Mouse (Mus musculus): Measurements from ENCODE around the gene Ptgis. TPM values are rescaled to one million over a fixed set of nuclear protein-coding genes. Genes with fewer than 3 reads are reported as not detected.

The Ptgis gene
- polyA plus RNA-seq, 2 experiments, result 0.36 to 0.46 TPM

GRCm38 (mm10) chr2:167268411-167268690, 27.9 kb upstream of the Ptgis start:
- Histone ChIP-seq H3K9ac (replicated peaks) (no peak overlapping the region), H3K4me1 (replicated peaks; ENCODE audit: control insufficient read depth in 2 of 2, insufficient read depth in 2 of 2, low read length in 1 of 2) (no peaks in the 10 kb centered on the region), H3K9me3 (ENCODE audit: control insufficient read depth, low read length) (no peaks in the 10 kb centered on the region), H3K4me3 (ENCODE audit: insufficient read depth in 1 of 2, low read depth in 2 of 2, low read length in 2 of 2) (no peak overlapping the region), H3K4me2 (ENCODE audit: low read depth) (no peak overlapping the region), H3K36me3 (replicated peaks; ENCODE audit: control insufficient read depth, insufficient read depth, low read depth) (no peaks in the 10 kb centered on the region), H3K27ac (no peak overlapping the region), H3K27me3 (ENCODE audit: control insufficient read depth, insufficient read depth, low read length) (no peaks in the 10 kb centered on the region)
- TF ChIP-seq CTCF (IDR thresholded peaks at IDR 0.05; ENCODE audit: low read depth) (no peak), EP300 (IDR thresholded peaks at IDR 0.05; ENCODE audit: low read depth) (no peak)
- 78% methylated on average over 8 of the region's 8 CpGs for WGBS (ENCODE audit: insufficient replicate concordance)
- no peak for ATAC-seq (ENCODE audit: insufficient read depth)
- no peak for DNase-seq (ENCODE audit: low read depth in 3 of 3, low spot score in 3 of 3)

- 62% methylated on average over 14 of the region's 14 CpGs for WGBS (ENCODE audit: insufficient replicate concordance)
- Histone ChIP-seq H3K4me3 (ENCODE audit: insufficient read depth in 1 of 2, low read depth in 2 of 2, low read length in 2 of 2) (no peak overlapping the region), H3K4me2 (ENCODE audit: low read depth) (no peak overlapping the region), H3K9ac (replicated peaks) (no peak overlapping the region), H3K4me1 (replicated peaks; ENCODE audit: control insufficient read depth in 2 of 2, insufficient read depth in 2 of 2, low read length in 1 of 2) (no peaks in the 10 kb centered on the region), H3K27me3 (ENCODE audit: control insufficient read depth, insufficient read depth, low read length) (no peaks in the 10 kb centered on the region), H3K27ac (no peak overlapping the region), H3K9me3 (ENCODE audit: control insufficient read depth, low read length) (no peaks in the 10 kb centered on the region), H3K36me3 (replicated peaks; ENCODE audit: control insufficient read depth, insufficient read depth, low read depth) (no peaks in the 10 kb centered on the region)
- TF ChIP-seq CTCF (IDR thresholded peaks at IDR 0.05; ENCODE audit: low read depth) (no peak), EP300 (IDR thresholded peaks at IDR 0.05; ENCODE audit: low read depth) (no peak)
- ATAC-seq (ENCODE audit: insufficient read depth) (no peak), DNase-seq (ENCODE audit: low read depth in 3 of 3, low spot score in 3 of 3) (no peak)
These were observed 27.4 kb upstream of the Ptgis start for GRCm38 (mm10) chr2:167267531-167268410.

- ATAC-seq (ENCODE audit: insufficient read depth) (no peak), DNase-seq (ENCODE audit: low read depth in 3 of 3, low spot score in 3 of 3) (no peak)
- H3K27me3 ChIP-seq (ENCODE audit: control insufficient read depth, insufficient read depth, low read length), result no peaks in the 10 kb centered on the region
- H3K4me3 ChIP-seq (ENCODE audit: insufficient read depth in 1 of 2, low read depth in 2 of 2, low read length in 2 of 2), result no peak overlapping the region
- TF ChIP-seq CTCF (IDR thresholded peaks at IDR 0.05; ENCODE audit: low read depth) (no peak), EP300 (IDR thresholded peaks at IDR 0.05; ENCODE audit: low read depth) (no peak)
- no peaks in the 10 kb centered on the region for H3K9me3 ChIP-seq (ENCODE audit: control insufficient read depth, low read length)
- H3K4me2 ChIP-seq (ENCODE audit: low read depth), result no peak overlapping the region
- no peak overlapping the region for H3K9ac ChIP-seq (replicated peaks)
- no peaks in the 10 kb centered on the region for H3K4me1 ChIP-seq (replicated peaks; ENCODE audit: control insufficient read depth in 2 of 2, insufficient read depth in 2 of 2, low read length in 1 of 2)
- WGBS (ENCODE audit: insufficient replicate concordance), result 65% methylated on average over 10 of the region's 10 CpGs
- H3K27ac ChIP-seq, result no peak overlapping the region
- H3K36me3 ChIP-seq (replicated peaks; ENCODE audit: control insufficient read depth, insufficient read depth, low read depth), result no peaks in the 10 kb centered on the region
These were observed 25.8 kb upstream of the Ptgis start for GRCm38 (mm10) chr2:167266231-167266630.

- H3K4me1 ChIP-seq (replicated peaks; ENCODE audit: control insufficient read depth in 2 of 2, insufficient read depth in 2 of 2, low read length in 1 of 2), result no peaks in the 10 kb centered on the region
- no peak overlapping the region for H3K4me2 ChIP-seq (ENCODE audit: low read depth)
- ATAC-seq (ENCODE audit: insufficient read depth) (no peak), DNase-seq (ENCODE audit: low read depth in 3 of 3, low spot score in 3 of 3) (no peak)
- no peaks in the 10 kb centered on the region for H3K9me3 ChIP-seq (ENCODE audit: control insufficient read depth, low read length)
- WGBS (ENCODE audit: insufficient replicate concordance), result 28% methylated on average over 4 of the region's 5 CpGs
- no peak overlapping the region for H3K9ac ChIP-seq (replicated peaks)
- H3K4me3 ChIP-seq (ENCODE audit: insufficient read depth in 1 of 2, low read depth in 2 of 2, low read length in 2 of 2), result no peak overlapping the region
- H3K36me3 ChIP-seq (replicated peaks; ENCODE audit: control insufficient read depth, insufficient read depth, low read depth), result no peaks in the 10 kb centered on the region
- no peaks in the 10 kb centered on the region for H3K27me3 ChIP-seq (ENCODE audit: control insufficient read depth, insufficient read depth, low read length)
- TF ChIP-seq CTCF (IDR thresholded peaks at IDR 0.05; ENCODE audit: low read depth) (no peak), EP300 (IDR thresholded peaks at IDR 0.05; ENCODE audit: low read depth) (no peak)
- no peak overlapping the region for H3K27ac ChIP-seq
These were observed 25.4 kb upstream of the Ptgis start for GRCm38 (mm10) chr2:167265806-167266205.

- no peaks in the 10 kb centered on the region for H3K27me3 ChIP-seq (ENCODE audit: control insufficient read depth, insufficient read depth, low read length)
These were observed 24.6 kb upstream of the Ptgis start for GRCm38 (mm10) chr2:167265021-167265420.

More at GRCm38 (mm10) chr2:167265021-167265420, 24.6 kb upstream of the Ptgis start:
- no peak overlapping the region for H3K27ac ChIP-seq
- H3K4me3 ChIP-seq (ENCODE audit: insufficient read depth in 1 of 2, low read depth in 2 of 2, low read length in 2 of 2), result no peak overlapping the region
- DNase-seq (ENCODE audit: low read depth in 3 of 3, low spot score in 3 of 3), result no peak
- no peak for TF ChIP-seq EP300 (IDR thresholded peaks at IDR 0.05; ENCODE audit: low read depth)
- TF ChIP-seq CTCF (IDR thresholded peaks at IDR 0.05; ENCODE audit: low read depth), result no peak
- H3K4me2 ChIP-seq (ENCODE audit: low read depth), result no peak overlapping the region
- no peaks in the 10 kb centered on the region for H3K4me1 ChIP-seq (replicated peaks; ENCODE audit: control insufficient read depth in 2 of 2, insufficient read depth in 2 of 2, low read length in 1 of 2)
- no peak overlapping the region for H3K9ac ChIP-seq (replicated peaks)
- no peak for ATAC-seq (ENCODE audit: insufficient read depth)
- H3K36me3 ChIP-seq (replicated peaks; ENCODE audit: control insufficient read depth, insufficient read depth, low read depth), result no peaks in the 10 kb centered on the region
- no peaks in the 10 kb centered on the region for H3K9me3 ChIP-seq (ENCODE audit: control insufficient read depth, low read length)
- 68% methylated on average over 2 of the region's 2 CpGs for WGBS (ENCODE audit: insufficient replicate concordance)
